Mouse (Mus musculus): ENCODE measurements around the gene Rhbdd1. TPM values are rescaled to one million over a fixed set of nuclear protein-coding genes. Genes with fewer than 3 reads are reported as not detected.

Rhbdd1 gene
- total RNA-seq, 2 experiments from 2014 or later: 30.0 to 42.7 TPM

DNA sequence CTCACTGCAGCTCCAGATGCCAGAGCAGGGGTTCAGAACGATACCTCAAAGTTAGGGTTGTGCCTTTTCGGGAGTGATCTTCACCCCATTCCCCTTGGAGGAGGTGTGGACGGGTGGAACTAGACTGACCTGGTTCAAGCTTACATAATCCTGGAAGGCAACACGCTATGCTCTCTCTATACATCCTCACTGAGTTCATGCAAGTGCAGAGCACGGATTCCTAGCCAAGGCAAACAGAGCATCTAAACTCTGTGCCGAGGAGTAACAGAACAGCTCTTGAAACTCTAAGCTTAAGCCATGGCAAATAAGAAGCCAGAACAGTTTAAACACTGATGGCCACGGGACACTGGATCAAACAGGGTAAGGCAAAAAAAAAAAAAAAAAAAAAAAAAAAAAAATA is 166.1 kb downstream of the Rhbdd1 start:
- no peak for DNase-seq

DNA sequence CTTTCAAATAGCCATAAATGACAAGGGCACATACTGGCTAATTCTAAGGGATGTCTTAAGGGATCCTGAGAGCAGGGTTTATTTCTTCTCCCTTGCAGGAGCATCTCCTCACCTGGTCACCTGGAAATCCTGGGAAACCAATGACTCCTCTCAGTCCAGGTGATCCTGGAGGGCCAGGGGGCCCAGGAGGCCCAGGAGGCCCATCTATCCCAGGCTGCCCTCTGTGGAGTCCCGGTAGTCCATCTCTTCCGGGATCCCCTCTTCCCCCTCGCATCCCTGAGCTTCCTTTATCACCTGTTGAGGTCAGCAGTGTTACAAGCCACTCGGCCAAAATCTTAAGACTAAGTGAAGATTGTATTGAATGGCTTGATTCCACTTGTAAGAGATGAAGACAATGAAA is 170.1 kb downstream of the Rhbdd1 start:
- no peak for DNase-seq

DNA sequence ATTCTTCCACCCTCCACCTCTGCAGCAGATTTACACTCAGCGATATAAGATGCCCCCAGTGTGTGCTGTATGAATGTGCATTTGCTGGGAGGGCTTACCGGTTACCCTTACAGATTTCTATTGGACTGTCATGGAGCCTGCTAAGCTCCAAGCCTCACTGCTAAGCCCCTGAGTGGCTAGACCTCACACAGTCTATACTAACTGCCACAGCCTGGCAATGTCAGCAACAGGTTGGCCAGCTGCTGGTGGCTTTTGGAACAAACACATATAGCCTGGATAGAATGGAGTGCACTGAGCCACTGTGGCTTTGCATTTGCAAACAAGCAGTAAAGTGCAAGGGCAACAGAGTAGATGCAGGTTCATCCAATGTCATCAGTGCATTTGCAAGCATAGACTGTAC is 175.7 kb downstream of the Rhbdd1 start:
- DNase-seq: no peak

Small RNAs within 50 kb of the gene (microRNA-seq; reads per million reads assigned to microRNA genes)
- gene Gm22112: not detected

Other genes starting within 250 kb of the Rhbdd1 start
- gene Gm9747, start 83.3 kb upstream of the Rhbdd1 start, total RNA-seq (2021): not detected
- gene Irs1, start 25.0 kb upstream of the Rhbdd1 start, total RNA-seq (2021): 10 to 100 TPM; 14.8 to 16.7 TPM